Mouse (Mus musculus) megakaryocyte, embryonic 14.5 days (primary cell): ENCODE measurements at regions not wholly inside any gene's neighbourhood (a gene's known extent, or its start where the extent isn't known, plus 50 kb on each side); places are given as distances from the start of the nearest gene placed in this dataset.

Experiments used
- FLI1 ChIP-seq: IDR thresholded peaks from 2 replicates; pipeline ENCODE4 v1.6.1; 2012; ENCODE audit warnings: low read length, inconsistent platforms, mixed read lengths
- GATA1 ChIP-seq: IDR thresholded peaks from 3 replicates; pipeline ENCODE4 v1.6.1; 2012; ENCODE audit warnings: mixed read lengths, low read length, inconsistent platforms, borderline replicate concordance

GRCm38 (mm10) chr10:117569301-117570079 is 59.8 kb upstream of the Cpm start:
- no peak for TF ChIP-seq GATA1
- no peak for TF ChIP-seq FLI1
